Mouse (Mus musculus): ENCODE results near the gene Tmem267. TPM values are rescaled to one million over a fixed set of nuclear protein-coding genes. Genes with fewer than 3 reads are reported as not detected.

The Tmem267 gene
- polyA plus RNA-seq, 1 experiment from 2014 or later = 4.9 TPM

GRCm38 (mm10) chr13:119649699-119650046 lies 161.8 kb downstream of the Tmem267 start:
- Histone ChIP-seq H3K36me3 (ENCODE audit: control insufficient read depth, insufficient read depth, low read length) (no peaks in the 10 kb centered on the region), H3K4me1 (ENCODE audit: control insufficient read depth, insufficient read depth, low read length) (no peaks in the 10 kb centered on the region), H3K27me3 (ENCODE audit: control insufficient read depth, insufficient read depth, low read depth, low read length) (no peaks in the 10 kb centered on the region), H3K9me3 (replicated peaks; ENCODE audit: control insufficient read depth, low read length, poor library complexity, severe bottlenecking) (no peaks in the 10 kb centered on the region), H3K27ac (ENCODE audit: low read length) (peak overlapping the region; percentile 67), H3K4me2 (ENCODE audit: low read length) (0 out of 2 replicates have a peak overlapping the region, but pooled peaks have one; percentile 25), H3K4me3 (ENCODE audit: low read depth, low read length) (no peak overlapping the region), H3K9ac (ENCODE audit: low read depth, low read length) (no peak overlapping the region)
- 69% methylated on average over 1 of the region's 1 CpGs for WGBS
- no peak; the same call in 1 of the 2 replicates for ATAC-seq

GRCm38 (mm10) chr13:119654734-119655133 lies 166.9 kb downstream of the Tmem267 start:
- Histone ChIP-seq H3K4me1 (ENCODE audit: control insufficient read depth, insufficient read depth, low read length) (no peaks in the 10 kb centered on the region), H3K27me3 (ENCODE audit: control insufficient read depth, insufficient read depth, low read depth, low read length) (no peaks in the 10 kb centered on the region), H3K9me3 (replicated peaks; ENCODE audit: control insufficient read depth, low read length, poor library complexity, severe bottlenecking) (no peaks in the 10 kb centered on the region; the same call in 1 of the 2 replicates), H3K4me2 (ENCODE audit: low read length) (no peak overlapping the region), H3K4me3 (ENCODE audit: low read depth, low read length) (no peak overlapping the region), H3K9ac (ENCODE audit: low read depth, low read length) (no peak overlapping the region), H3K27ac (ENCODE audit: low read length) (no peak overlapping the region), H3K36me3 (ENCODE audit: control insufficient read depth, insufficient read depth, low read length) (no peaks in the 10 kb centered on the region)
- WGBS = 94% methylated on average over 2 of the region's 2 CpGs
- no peak for ATAC-seq

GRCm38 (mm10) chr13:119656246-119656645 lies 168.4 kb downstream of the Tmem267 start:
- H3K27ac ChIP-seq (ENCODE audit: low read length) = no peak overlapping the region
- ATAC-seq = no peak
- WGBS = 88% methylated on average over 2 of the region's 2 CpGs
- H3K9me3 ChIP-seq (replicated peaks; ENCODE audit: control insufficient read depth, low read length, poor library complexity, severe bottlenecking) = no peaks in the 10 kb centered on the region; the same call in 1 of the 2 replicates
- H3K27me3 ChIP-seq (ENCODE audit: control insufficient read depth, insufficient read depth, low read depth, low read length) = no peaks in the 10 kb centered on the region
- no peak overlapping the region for H3K9ac ChIP-seq (ENCODE audit: low read depth, low read length)
- H3K4me3 ChIP-seq (ENCODE audit: low read depth, low read length) = no peak overlapping the region
- H3K4me1 ChIP-seq (ENCODE audit: control insufficient read depth, insufficient read depth, low read length) = no peaks in the 10 kb centered on the region
- no peak overlapping the region for H3K4me2 ChIP-seq (ENCODE audit: low read length)
- no peaks in the 10 kb centered on the region for H3K36me3 ChIP-seq (ENCODE audit: control insufficient read depth, insufficient read depth, low read length)

GRCm38 (mm10) chr13:119656846-119657416 lies 169.1 kb downstream of the Tmem267 start:
- H3K9me3 ChIP-seq (replicated peaks; ENCODE audit: control insufficient read depth, low read length, poor library complexity, severe bottlenecking) = no peaks in the 10 kb centered on the region; the same call in 1 of the 2 replicates
- H3K4me2 ChIP-seq (ENCODE audit: low read length) = no peak overlapping the region
- WGBS = 83% methylated on average over 6 of the region's 6 CpGs
- no peaks in the 10 kb centered on the region for H3K36me3 ChIP-seq (ENCODE audit: control insufficient read depth, insufficient read depth, low read length)
- no peak overlapping the region for H3K27ac ChIP-seq (ENCODE audit: low read length)
- ATAC-seq = no peak
- no peaks in the 10 kb centered on the region for H3K4me1 ChIP-seq (ENCODE audit: control insufficient read depth, insufficient read depth, low read length)
- H3K9ac ChIP-seq (ENCODE audit: low read depth, low read length) = no peak overlapping the region
- no peak overlapping the region for H3K4me3 ChIP-seq (ENCODE audit: low read depth, low read length)
- H3K27me3 ChIP-seq (ENCODE audit: control insufficient read depth, insufficient read depth, low read depth, low read length) = no peaks in the 10 kb centered on the region

Other genes starting within 250 kb of the Tmem267 start
- 167 and 178 TPM in 2 replicates for gene Paip1, start 59.4 kb upstream of the Tmem267 start, polyA plus RNA-seq (2015; fragmentation: Nextera tagmentation; extraction: Ambion mirVana)
- gene 4833420G17Rik, start 25.3 kb upstream of the Tmem267 start, polyA plus RNA-seq (2015; fragmentation: Nextera tagmentation; extraction: Ambion mirVana) = 90.0 and 101 TPM in 2 replicates
- gene 3110070M22Rik, start 344 bp downstream of the Tmem267 start, polyA plus RNA-seq (2015; fragmentation: Nextera tagmentation; extraction: Ambion mirVana) = 1.3 and 1.9 TPM in 2 replicates
- 0.20 and 0.37 TPM in 2 replicates for gene Ccl28, start 135.8 kb downstream of the Tmem267 start, polyA plus RNA-seq (2015; fragmentation: Nextera tagmentation; extraction: Ambion mirVana)
- 635 and 644 TPM in 2 replicates for gene Hmgcs1, start 202.3 kb downstream of the Tmem267 start, polyA plus RNA-seq (2015; fragmentation: Nextera tagmentation; extraction: Ambion mirVana)